Mouse (Mus musculus) liver, adult 2 months (tissue): Measurements from ENCODE around the gene Mea1. TPM values are rescaled to one million over a fixed set of nuclear protein-coding genes. Genes with fewer than 3 reads are reported as not detected.

Experiments
- DNase-seq: peaks from one replicate; pipeline ENCODE4 v3.0.0-alpha.2; 2011; ENCODE audit warnings: low read depth, low spot score; ENCODE audit errors: extremely low read depth
- H3K27ac ChIP-seq: fragments of 200-500 bp; replicated peaks from 2 replicates; pipeline ENCODE4 v1.5.1; 2012; ENCODE audit warnings: low read depth, mild to moderate bottlenecking, control low read depth, inconsistent platforms, low read length; ENCODE audit not compliant: insufficient read depth
- H3K27me3 ChIP-seq: fragments of 200-500 bp; 2 replicates; pipeline ENCODE4 v1.6.1; 2012; ENCODE audit warnings: mild to moderate bottlenecking, moderate library complexity, low read length, inconsistent platforms; ENCODE audit not compliant: control insufficient read depth, insufficient read depth
- H3K36me3 ChIP-seq: fragments of 200-500 bp; 2 replicates; pipeline ENCODE4 v1.6.1; 2012; ENCODE audit warnings: low read length, inconsistent platforms; ENCODE audit not compliant: control insufficient read depth, insufficient read depth
- H3K4me1 ChIP-seq: fragments of 200-500 bp; 2 replicates; pipeline ENCODE4 v1.6.1; 2011; ENCODE audit warnings: low read length; ENCODE audit not compliant: control insufficient read depth, insufficient read depth
- H3K4me3 ChIP-seq: fragments of 200-500 bp; 2 replicates; pipeline ENCODE4 v1.5.1; 2011; ENCODE audit warnings: low read depth, mild to moderate bottlenecking, control low read depth, low read length, moderate library complexity; ENCODE audit not compliant: insufficient read depth
- H3K79me2 ChIP-seq: fragments of 200-500 bp; 2 replicates; pipeline ENCODE4 v1.6.1; 2012; ENCODE audit warnings: inconsistent platforms, mild to moderate bottlenecking, low read length, moderate library complexity; ENCODE audit not compliant: control insufficient read depth, insufficient read depth
- H3K9ac ChIP-seq: fragments of 200-500 bp; 2 replicates; pipeline ENCODE4 v1.6.1; 2012; ENCODE audit warnings: low read depth, mild to moderate bottlenecking, control low read depth, inconsistent platforms, low read length
- CTCF ChIP-seq: fragments of 200-500 bp; IDR thresholded peaks from 2 replicates; pipeline ENCODE4 v1.5.1; 2011; ENCODE audit warnings: low read depth, low read length, control low read depth
- POLR2A ChIP-seq: fragments of 200-500 bp; IDR thresholded peaks from 2 replicates; pipeline ENCODE4 v1.6.1; 2011; ENCODE audit warnings: low read length, control low read depth; ENCODE audit not compliant: insufficient read depth; ENCODE audit errors: extremely low read depth
- WGBS: fragments of 180-500 bp; shearing (Covaris S2); methylation state at CpG from one replicate; pipeline ENCODE4 v1.1.7; 2018; 5-methylcytosine and 5-hydroxymethylcytosine counted together
- polyA plus RNA-seq: library from polyadenylated mRNA; depleted of rRNA; stranded (reverse); fragments of >200 nt; gene quantifications from 2 replicates; pipeline ENCODE4 v1.2.3, GENCODE M21; 2012; rRNA removed
- total RNA-seq: library from RNA; depleted of rRNA; stranded (reverse); fragments of >200 nt; gene quantifications from 2 replicates; pipeline ENCODE4 v1.2.3, GENCODE M21; 2014; rRNA removed

The Mea1 gene
- 52.4 and 60.4 TPM in 2 replicates for total RNA-seq
- polyA plus RNA-seq, result 55.2 and 65.9 TPM in 2 replicates

DNA sequence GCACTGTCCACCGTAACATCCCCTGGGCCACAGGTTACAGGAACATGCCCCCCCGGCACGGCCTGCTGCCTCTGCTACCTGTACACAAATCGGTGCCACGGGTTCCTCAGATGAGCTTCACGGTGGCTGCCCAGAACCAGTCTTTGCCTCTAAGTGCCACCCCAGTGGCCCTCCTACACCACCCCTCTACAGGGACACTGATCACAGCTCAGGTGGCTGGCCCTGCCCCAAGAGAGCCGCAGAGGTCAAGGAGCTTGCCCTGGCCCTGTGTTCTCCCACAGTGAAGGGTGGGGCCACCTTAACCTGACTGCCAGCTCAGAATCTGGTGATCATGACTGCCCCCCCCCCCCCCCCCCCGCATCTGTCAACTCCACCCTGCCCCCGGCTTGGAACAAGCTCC, at the start of gene Mea1:
Gene Mea1, plus strand, starts transcription at position 378 of the 400 bp plus-strand sequence.
- H3K9ac ChIP-seq, result 0 out of 2 replicates have a peak within 1 kb of the TSS, but pooled peaks have one; percentile 29
- peaks cover 7% of the 10 kb centered on the region; the same call in 1 of the 2 replicates for H3K79me2 ChIP-seq
- peaks cover 16% of the 10 kb centered on the region for H3K4me1 ChIP-seq
- peak; percentile 16 for DNase-seq
- H3K36me3 ChIP-seq, result peaks cover 9% of the 10 kb centered on the region
- 75% methylated on average over 9 of the region's 9 CpGs for WGBS
- H3K4me3 ChIP-seq, result peak within 1 kb of the TSS; percentile 9; the same call in 1 of the 2 replicates
- H3K27me3 ChIP-seq, result no peaks in the 10 kb centered on the region
- H3K27ac ChIP-seq, result no peak within 1 kb of the TSS
- no peak for TF ChIP-seq POLR2A
- no peak for TF ChIP-seq CTCF

DNA sequence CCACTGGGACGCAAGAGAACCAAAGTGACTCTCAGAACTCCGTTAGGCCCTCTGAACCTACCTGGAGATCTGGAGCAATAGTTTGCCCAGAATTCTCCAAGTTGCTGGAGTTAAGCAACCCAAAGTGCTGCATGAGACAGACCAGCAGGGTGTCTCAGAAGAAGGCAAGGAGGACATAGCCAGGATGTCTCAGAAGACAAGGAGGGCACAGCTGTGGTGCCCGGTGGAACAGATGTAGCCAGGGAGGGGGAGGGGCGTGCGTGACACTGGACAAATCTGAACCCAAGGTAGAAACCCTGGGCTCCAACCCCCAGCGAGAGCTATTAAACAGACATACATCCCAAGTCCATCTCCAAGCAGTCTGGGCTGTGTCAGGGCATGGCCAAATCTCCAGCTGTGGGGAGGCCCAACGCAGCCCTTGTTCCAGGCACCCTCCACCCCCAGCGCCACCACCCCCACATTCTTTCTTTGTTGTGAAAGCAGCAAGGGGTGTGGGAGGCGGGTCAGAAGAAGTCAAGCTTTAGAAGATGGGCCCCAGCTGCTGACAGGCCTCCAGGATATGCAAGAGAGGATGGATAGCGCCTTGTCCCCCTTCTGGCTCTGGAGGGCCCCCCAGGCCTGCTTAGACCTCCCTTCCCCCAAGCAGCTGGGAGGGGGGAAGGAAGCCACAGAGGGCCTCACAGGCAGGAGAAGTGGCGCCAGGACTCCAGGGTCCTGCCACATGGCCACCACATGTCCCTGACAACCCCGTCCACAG, 48.7 kb upstream of the Mea1 start:
- H3K9ac ChIP-seq, result no peak overlapping the region
- TF ChIP-seq CTCF (no peak), POLR2A (no peak)
- no peak overlapping the region for H3K27ac ChIP-seq
- no peak for DNase-seq
- H3K79me2 ChIP-seq, result no peaks in the 10 kb centered on the region
- H3K36me3 ChIP-seq, result peaks cover 7% of the 10 kb centered on the region; the same call in 1 of the 2 replicates
- H3K4me1 ChIP-seq, result no peaks in the 10 kb centered on the region
- H3K4me3 ChIP-seq, result no peak overlapping the region
- no peaks in the 10 kb centered on the region for H3K27me3 ChIP-seq
- WGBS, result 61% methylated on average over 12 of the region's 12 CpGs

GRCm38 (mm10) chr17:46636831-46637523, 41.6 kb upstream of the Mea1 start:
- WGBS, result 53% methylated on average over 15 of the region's 15 CpGs
- Histone ChIP-seq H3K79me2 (no peaks in the 10 kb centered on the region), H3K4me1 (no peaks in the 10 kb centered on the region), H3K4me3 (no peak overlapping the region), H3K9ac (no peak overlapping the region), H3K27me3 (no peaks in the 10 kb centered on the region), H3K27ac (no peak overlapping the region), H3K36me3 (peaks cover 33% of the 10 kb centered on the region; the same call in 1 of the 2 replicates)
- DNase-seq, result peak; percentile 24
- TF ChIP-seq POLR2A, result no peak
- peak; percentile 38; the same call in 1 of the 2 replicates for TF ChIP-seq CTCF

- Histone ChIP-seq H3K27me3 (no peaks in the 10 kb centered on the region), H3K4me1 (peaks cover 6% of the 10 kb centered on the region), H3K27ac (no peak overlapping the region), H3K4me3 (no peak overlapping the region; the same call in 1 of the 2 replicates), H3K36me3 (peaks cover 35% of the 10 kb centered on the region; the same call in 1 of the 2 replicates), H3K9ac (no peak overlapping the region), H3K79me2 (peaks cover 5% of the 10 kb centered on the region; the same call in 1 of the 2 replicates)
- TF ChIP-seq POLR2A, result no peak
- TF ChIP-seq CTCF, result no peak
- DNase-seq, result no peak
- 88% methylated on average over 9 of the region's 9 CpGs for WGBS
These were observed 38.7 kb upstream of the Mea1 start for GRCm38 (mm10) chr17:46639929-46640328.

- 96% methylated on average over 17 of the region's 17 CpGs for WGBS
These were observed 36.5 kb upstream of the Mea1 start for GRCm38 (mm10) chr17:46642060-46642459.

More at GRCm38 (mm10) chr17:46642060-46642459, 36.5 kb upstream of the Mea1 start:
- no peak for DNase-seq
- Histone ChIP-seq H3K27me3 (no peaks in the 10 kb centered on the region), H3K4me3 (no peak overlapping the region), H3K9ac (no peak overlapping the region), H3K36me3 (peaks cover 25% of the 10 kb centered on the region; the same call in 1 of the 2 replicates), H3K79me2 (peaks cover 5% of the 10 kb centered on the region; the same call in 1 of the 2 replicates), H3K27ac (no peak overlapping the region), H3K4me1 (peaks cover 8% of the 10 kb centered on the region)
- TF ChIP-seq POLR2A (no peak), CTCF (no peak)
